Mouse (Mus musculus) forebrain, embryonic 13.5 days (tissue): ENCODE data around the gene Prc1. TPM values are rescaled to one million over a fixed set of nuclear protein-coding genes. Genes with fewer than 3 reads are reported as not detected.

Source experiments
- ATAC-seq: fragments of 200-750 bp; cut with Nextera tagmentation; 2 replicates; pipeline ENCODE4 v1.8.0; 2017
- H3K27ac ChIP-seq: fragments of 300-500 bp; sonication (generic); 2 replicates; pipeline ENCODE4 v1.5.1; 2015; ENCODE audit warnings: inconsistent platforms, mild to moderate bottlenecking, moderate library complexity
- H3K27me3 ChIP-seq: fragments of 300-500 bp; sonication (generic); 2 replicates; pipeline ENCODE4 v1.6.1; 2015; ENCODE audit warnings: mild to moderate bottlenecking, inconsistent platforms
- H3K36me3 ChIP-seq: fragments of 300-500 bp; sonication (generic); 2 replicates; pipeline ENCODE4 v1.6.1; 2015; ENCODE audit warnings: mild to moderate bottlenecking, inconsistent platforms; ENCODE audit not compliant: poor library complexity, severe bottlenecking
- H3K4me1 ChIP-seq: fragments of 300-500 bp; sonication (generic); 2 replicates; pipeline ENCODE4 v1.6.1; 2015; ENCODE audit warnings: inconsistent platforms
- H3K4me2 ChIP-seq: fragments of 300-500 bp; sonication (generic); 2 replicates; pipeline ENCODE4 v1.6.1; 2015; ENCODE audit warnings: inconsistent platforms, mild to moderate bottlenecking, moderate library complexity
- H3K4me3 ChIP-seq: fragments of 300-500 bp; sonication (generic); 2 replicates; pipeline ENCODE4 v1.5.1; 2015; ENCODE audit warnings: mild to moderate bottlenecking, inconsistent platforms
- H3K9ac ChIP-seq: fragments of 300-500 bp; sonication (generic); 2 replicates; pipeline ENCODE4 v1.6.1; 2015; ENCODE audit warnings: mild to moderate bottlenecking, inconsistent platforms
- H3K9me3 ChIP-seq: fragments of 300-500 bp; sonication (generic); replicated peaks from 2 replicates; pipeline ENCODE4 v1.6.1; 2016; ENCODE audit warnings: inconsistent platforms
- WGBS: fragments of 180-500 bp; shearing (Covaris S2); methylation state at CpG from one replicate; pipeline ENCODE4 v1.1.7; 2015; 5-methylcytosine and 5-hydroxymethylcytosine counted together
- polyA plus RNA-seq: library from polyadenylated mRNA; unstranded; fragments of >200 nt; fragmentation: Nextera tagmentation; extraction: Ambion mirVana; gene quantifications from 2 replicates; pipeline ENCODE4 v1.2.1, GENCODE M21; 2015

Gene Prc1
- polyA plus RNA-seq, 1 experiment from 2014 or later = 166 TPM

DNA sequence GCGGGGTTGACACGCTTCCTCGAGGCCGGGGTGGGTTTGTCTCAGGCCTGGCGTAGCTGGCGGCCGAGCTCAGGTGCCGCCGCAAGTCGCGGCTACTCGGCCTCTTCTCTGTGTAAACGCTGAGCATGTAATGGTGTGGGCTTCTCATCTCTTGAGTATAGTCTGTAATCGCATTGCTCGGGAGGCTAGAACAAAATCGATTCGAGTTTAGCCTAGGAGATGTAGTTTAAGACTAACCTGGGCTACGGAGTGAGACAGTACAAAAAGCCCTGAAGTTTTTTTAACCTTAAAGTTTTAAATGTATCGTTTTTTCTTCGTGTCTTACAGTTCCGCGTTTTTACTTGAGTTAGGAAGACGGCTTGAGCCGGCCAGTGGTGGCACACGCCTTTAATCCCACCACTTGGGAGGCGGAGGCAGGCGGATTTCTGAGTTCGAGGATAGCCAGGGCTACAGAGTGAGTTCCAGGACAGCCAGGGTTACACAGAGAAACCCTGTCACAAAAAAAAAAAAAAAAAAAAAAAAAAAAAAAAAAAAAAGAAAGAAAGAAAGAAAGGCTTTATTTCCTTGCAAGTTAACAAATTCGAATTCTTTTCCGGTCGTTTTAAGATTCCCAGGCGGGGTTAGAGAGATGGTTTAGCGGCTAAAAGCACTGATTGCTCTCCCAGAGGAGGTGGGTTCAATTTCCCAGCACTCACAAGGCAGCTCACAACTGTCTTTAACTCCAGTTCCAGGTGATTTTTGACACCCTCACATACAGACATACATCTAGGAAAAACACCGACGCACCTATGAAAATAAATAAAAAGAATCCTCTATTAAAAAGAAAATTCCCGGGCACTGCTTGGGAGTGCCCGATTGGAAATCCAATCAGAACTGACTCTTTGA is 756 bp downstream of the Prc1 start:
- peak overlapping the region; percentile 86 for H3K9ac ChIP-seq
- peak overlapping the region; percentile 86 for H3K4me3 ChIP-seq
- H3K27me3 ChIP-seq = no peaks in the 10 kb centered on the region
- 9% methylated on average over 37 of the region's 37 CpGs for WGBS
- peak overlapping the region; percentile 86 for H3K4me2 ChIP-seq
- peaks cover 20% of the 10 kb centered on the region for H3K36me3 ChIP-seq
- ATAC-seq = peak; percentile 57
- H3K9me3 ChIP-seq = no peaks in the 10 kb centered on the region
- H3K27ac ChIP-seq = peak overlapping the region; percentile 66
- H3K4me1 ChIP-seq = peaks cover 28% of the 10 kb centered on the region

DNA sequence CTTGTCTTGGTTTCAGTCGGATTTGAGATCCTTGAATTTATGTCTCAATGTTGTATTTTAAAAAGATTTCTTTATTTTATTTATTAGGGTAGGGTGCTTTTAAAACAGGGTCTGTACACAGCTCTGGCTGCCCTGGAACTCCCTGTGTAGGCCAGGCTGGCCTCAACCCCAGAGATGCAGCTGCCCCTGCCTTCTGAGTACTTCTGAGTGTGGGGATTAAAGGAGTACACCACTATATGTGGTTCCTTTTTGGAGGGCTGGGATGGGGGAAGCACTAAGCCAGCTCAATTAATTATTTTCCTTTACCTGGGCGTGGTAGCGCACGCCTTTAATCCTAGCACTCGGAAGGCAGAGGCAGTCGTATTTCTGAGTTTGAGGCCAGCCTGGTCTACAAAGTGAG is 2.2 kb downstream of the Prc1 start:
- peaks cover 20% of the 10 kb centered on the region for H3K36me3 ChIP-seq
- H3K9me3 ChIP-seq = no peaks in the 10 kb centered on the region
- peak overlapping the region; percentile 86 for H3K4me3 ChIP-seq
- WGBS = 91% methylated on average over 6 of the region's 6 CpGs
- H3K4me1 ChIP-seq = peaks cover 28% of the 10 kb centered on the region
- H3K9ac ChIP-seq = 0 out of 2 replicates have a peak overlapping the region, but pooled peaks have one; percentile 9
- H3K4me2 ChIP-seq = peak overlapping the region; percentile 86
- H3K27me3 ChIP-seq = no peaks in the 10 kb centered on the region
- ATAC-seq = no peak
- H3K27ac ChIP-seq = no peak overlapping the region

DNA sequence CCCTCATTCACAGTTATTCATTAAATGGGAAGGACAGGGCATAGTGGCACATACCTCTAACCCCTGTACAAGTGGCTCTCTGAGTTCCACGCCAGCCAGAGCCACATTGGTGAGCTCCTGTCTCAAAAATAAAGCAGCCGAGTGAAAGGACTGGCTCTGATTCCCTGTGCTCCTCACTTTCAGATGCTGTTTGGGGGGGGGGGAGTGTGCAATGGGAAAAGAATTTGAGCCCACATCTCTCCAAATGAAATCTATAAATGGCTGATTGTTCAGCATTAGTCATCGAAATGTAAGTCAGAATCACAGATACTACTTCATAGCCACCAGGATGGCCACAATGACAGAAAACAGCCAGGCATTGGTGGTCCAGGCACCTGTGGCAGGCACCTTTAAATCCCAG is 2.8 kb downstream of the Prc1 start:
- H3K27me3 ChIP-seq = no peaks in the 10 kb centered on the region
- H3K9me3 ChIP-seq = no peaks in the 10 kb centered on the region
- H3K9ac ChIP-seq = no peak overlapping the region; the same call in 1 of the 2 replicates
- no peak overlapping the region; the same call in 1 of the 2 replicates for H3K4me3 ChIP-seq
- peaks cover 28% of the 10 kb centered on the region for H3K4me1 ChIP-seq
- 76% methylated on average over 3 of the region's 3 CpGs for WGBS
- H3K36me3 ChIP-seq = peaks cover 25% of the 10 kb centered on the region
- H3K27ac ChIP-seq = no peak overlapping the region
- peak overlapping the region; percentile 86 for H3K4me2 ChIP-seq
- no peak for ATAC-seq

DNA sequence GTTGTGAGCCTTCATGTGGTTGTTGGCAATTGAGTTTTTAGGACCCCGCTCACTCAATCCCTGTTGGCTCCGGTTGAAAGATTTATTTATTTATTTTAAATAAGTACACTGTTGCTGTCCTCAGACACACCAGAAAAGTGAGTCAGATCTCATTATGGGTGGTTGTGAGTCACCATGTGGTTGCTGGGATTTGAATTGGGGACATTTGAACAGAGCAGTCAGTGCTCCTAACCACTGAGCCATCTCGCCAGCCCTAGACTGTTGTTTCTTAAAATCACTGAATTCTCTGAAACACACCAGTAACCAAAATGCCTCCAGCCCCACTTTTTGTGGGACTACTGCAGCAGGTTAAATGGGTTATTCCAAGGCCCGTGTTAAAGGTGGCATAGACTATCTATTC is 4.5 kb downstream of the Prc1 start:
- no peak overlapping the region for H3K9ac ChIP-seq
- peaks cover 28% of the 10 kb centered on the region for H3K4me1 ChIP-seq
- no peaks in the 10 kb centered on the region for H3K9me3 ChIP-seq
- no peak overlapping the region for H3K4me3 ChIP-seq
- peaks cover 38% of the 10 kb centered on the region for H3K36me3 ChIP-seq
- 94% methylated on average over 4 of the region's 4 CpGs for WGBS
- no peaks in the 10 kb centered on the region for H3K27me3 ChIP-seq
- H3K27ac ChIP-seq = no peak overlapping the region
- ATAC-seq = no peak
- H3K4me2 ChIP-seq = no peak overlapping the region

DNA sequence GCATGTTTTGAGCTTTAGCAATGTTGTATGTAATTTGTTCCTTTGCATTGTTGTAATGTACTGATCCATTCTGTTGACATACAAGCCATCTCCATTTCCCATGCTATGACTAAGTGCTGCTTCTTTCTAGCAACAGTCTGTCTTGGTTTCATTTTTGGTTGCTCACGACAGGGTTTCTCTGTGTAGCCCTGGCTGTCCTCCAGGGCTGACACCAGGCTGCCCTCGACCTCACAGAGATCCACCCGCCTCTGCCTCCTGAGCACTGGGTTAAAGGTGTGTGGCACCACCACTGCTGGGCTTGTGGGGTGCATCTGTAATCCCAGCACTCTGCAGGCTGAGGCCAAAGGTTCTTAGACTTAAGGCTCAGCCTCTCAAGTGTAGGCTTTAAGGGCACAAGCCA is 5.3 kb downstream of the Prc1 start:
- Histone ChIP-seq H3K36me3 (peaks cover 46% of the 10 kb centered on the region), H3K9me3 (no peaks in the 10 kb centered on the region), H3K4me3 (no peak overlapping the region), H3K27ac (no peak overlapping the region), H3K9ac (no peak overlapping the region; the same call in 1 of the 2 replicates), H3K4me2 (no peak overlapping the region), H3K4me1 (peaks cover 28% of the 10 kb centered on the region), H3K27me3 (no peaks in the 10 kb centered on the region)
- ATAC-seq = no peak
- whole genome bisulfite sequencing = 91% methylated on average over 3 of the region's 3 CpGs

DNA sequence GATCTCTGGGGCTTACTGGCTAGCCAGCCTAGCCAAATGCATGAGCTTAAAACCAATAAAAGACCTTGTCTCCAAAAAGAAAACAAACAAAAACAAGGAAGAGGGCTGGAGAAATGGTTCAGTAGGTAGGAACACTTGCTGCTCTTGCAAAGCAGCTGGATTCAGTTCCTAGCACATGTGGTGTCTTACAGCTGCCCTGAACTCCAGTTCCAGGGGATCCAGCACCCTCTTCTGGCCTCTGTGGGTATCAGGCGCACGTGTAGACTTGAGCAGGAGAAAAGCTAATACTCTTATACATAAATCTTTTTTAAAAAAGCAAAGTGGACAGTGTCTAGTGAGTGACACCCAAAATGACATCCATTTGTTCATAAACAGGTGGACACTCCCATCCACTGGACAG is 7.3 kb downstream of the Prc1 start:
- Histone ChIP-seq H3K9me3 (no peaks in the 10 kb centered on the region), H3K36me3 (peaks cover 66% of the 10 kb centered on the region), H3K4me3 (no peak overlapping the region), H3K9ac (no peak overlapping the region), H3K4me1 (peaks cover 14% of the 10 kb centered on the region), H3K27me3 (no peaks in the 10 kb centered on the region), H3K4me2 (no peak overlapping the region), H3K27ac (no peak overlapping the region)
- ATAC-seq = no peak
- 80% methylated on average over 2 of the region's 2 CpGs for WGBS

DNA sequence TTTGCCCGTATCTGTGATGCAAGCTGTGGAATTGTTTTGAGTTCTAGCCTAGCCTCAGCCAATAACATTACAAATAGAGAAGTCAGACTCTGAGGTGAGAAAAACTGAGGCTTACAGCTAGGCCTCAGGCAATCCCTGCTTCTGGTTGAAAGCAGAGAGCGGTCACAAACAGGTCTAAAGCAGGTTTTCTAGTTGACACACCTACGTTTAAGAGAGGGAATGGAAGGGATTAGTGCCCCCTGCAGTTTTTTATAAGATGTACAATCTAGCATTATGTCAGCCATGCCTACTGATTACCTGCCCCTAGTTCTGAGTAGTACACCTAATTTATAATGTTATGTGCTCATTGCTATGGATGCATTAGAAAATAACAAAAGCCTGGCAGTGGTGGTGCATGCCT is 13.5 kb downstream of the Prc1 start:
- Histone ChIP-seq H3K4me2 (no peak overlapping the region), H3K4me3 (no peak overlapping the region), H3K36me3 (peaks cover 95% of the 10 kb centered on the region), H3K27me3 (no peaks in the 10 kb centered on the region), H3K9ac (no peak overlapping the region), H3K4me1 (no peaks in the 10 kb centered on the region), H3K9me3 (no peaks in the 10 kb centered on the region), H3K27ac (no peak overlapping the region)
- 75% methylated on average over 3 of the region's 3 CpGs for WGBS
- no peak for ATAC-seq

DNA sequence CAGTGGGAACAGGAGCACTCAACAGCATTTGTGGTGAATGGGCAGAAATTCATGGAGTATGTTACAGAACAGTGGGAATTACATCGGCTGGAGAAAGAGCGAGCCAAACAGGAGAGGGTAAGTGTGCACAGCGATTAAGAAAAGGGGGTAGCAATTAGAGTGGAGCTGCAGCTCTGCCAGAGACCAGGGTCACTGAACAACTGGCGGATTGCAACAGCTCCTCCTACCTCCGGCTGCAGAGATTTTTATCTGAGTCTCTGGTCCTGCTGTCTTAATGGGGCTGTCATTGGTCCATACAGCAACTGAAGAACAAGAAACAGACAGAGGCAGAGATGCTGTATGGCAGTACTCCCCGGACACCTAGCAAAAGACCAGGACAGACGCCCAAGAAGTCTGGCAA is 16.5 kb downstream of the Prc1 start:
- no peak overlapping the region for H3K4me2 ChIP-seq
- no peak for ATAC-seq
- no peak overlapping the region for H3K9ac ChIP-seq
- peaks cover 97% of the 10 kb centered on the region for H3K36me3 ChIP-seq
- 82% methylated on average over 7 of the region's 7 CpGs for WGBS
- H3K27ac ChIP-seq = no peak overlapping the region
- H3K4me1 ChIP-seq = no peaks in the 10 kb centered on the region
- no peaks in the 10 kb centered on the region for H3K9me3 ChIP-seq
- no peak overlapping the region for H3K4me3 ChIP-seq
- H3K27me3 ChIP-seq = no peaks in the 10 kb centered on the region

DNA sequence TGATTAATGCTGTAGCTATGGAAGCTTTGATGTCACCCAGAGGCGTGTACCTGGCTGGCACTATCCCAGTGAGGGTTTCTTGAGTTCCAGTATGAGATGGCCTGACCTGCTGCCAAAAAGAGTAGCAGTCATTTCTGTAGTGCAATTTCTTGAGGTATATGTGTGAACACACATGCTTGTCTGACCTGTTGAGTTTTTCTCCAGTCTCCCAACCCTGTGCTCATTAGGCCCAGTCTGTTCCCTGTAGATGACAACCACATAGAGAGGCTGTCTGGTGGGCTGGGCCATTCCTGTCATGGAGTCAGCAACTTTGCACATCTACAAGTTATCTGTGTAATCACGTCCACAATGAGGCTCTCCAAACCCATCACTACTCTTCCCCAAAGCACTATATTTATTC is 21.5 kb downstream of the Prc1 start:
- Histone ChIP-seq H3K9ac (no peak overlapping the region), H3K4me1 (no peaks in the 10 kb centered on the region), H3K27me3 (no peaks in the 10 kb centered on the region), H3K4me3 (no peak overlapping the region), H3K9me3 (no peaks in the 10 kb centered on the region), H3K27ac (no peak overlapping the region), H3K4me2 (no peak overlapping the region), H3K36me3 (peaks cover 92% of the 10 kb centered on the region)
- ATAC-seq = no peak
- WGBS = 86% methylated on average over 2 of the region's 2 CpGs

DNA sequence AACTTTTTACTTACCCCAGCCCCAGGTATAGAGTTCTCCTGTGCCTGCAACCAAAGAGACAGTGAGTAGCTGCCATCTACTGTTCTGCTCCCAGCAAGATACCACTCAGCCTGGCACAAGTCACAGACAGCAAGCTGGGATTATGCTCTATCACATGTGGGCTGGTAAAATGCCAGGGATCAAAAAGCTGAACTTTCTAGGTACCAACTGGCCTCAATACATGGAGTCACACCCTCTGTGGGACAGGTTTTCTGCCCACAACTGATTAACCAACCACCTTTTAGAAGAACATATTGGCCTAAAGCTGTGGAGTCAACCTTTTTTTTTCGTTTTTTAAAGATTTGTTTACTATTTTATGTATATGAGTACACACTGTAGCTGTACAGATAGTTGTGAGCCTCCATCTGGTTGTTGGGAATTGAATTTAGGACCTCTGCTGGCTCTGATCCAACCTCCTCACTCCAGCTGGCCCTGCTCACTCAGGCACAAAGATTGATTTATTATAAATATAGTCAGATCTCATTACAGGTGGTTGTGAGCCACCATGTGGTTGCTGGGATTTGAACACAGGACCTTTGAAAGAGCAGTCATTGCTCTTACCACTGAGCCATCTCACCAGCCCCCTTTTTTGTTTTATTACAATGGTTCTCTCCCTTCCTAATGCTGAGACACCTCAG is 23.3 kb downstream of the Prc1 start:
- 66% methylated on average over 1 of the region's 1 CpGs for WGBS
- Histone ChIP-seq H3K4me3 (no peak overlapping the region), H3K4me2 (no peak overlapping the region), H3K4me1 (peaks cover 7% of the 10 kb centered on the region), H3K27me3 (no peaks in the 10 kb centered on the region), H3K36me3 (peaks cover 79% of the 10 kb centered on the region), H3K27ac (no peak overlapping the region), H3K9me3 (no peaks in the 10 kb centered on the region), H3K9ac (no peak overlapping the region)
- ATAC-seq = no peak

DNA sequence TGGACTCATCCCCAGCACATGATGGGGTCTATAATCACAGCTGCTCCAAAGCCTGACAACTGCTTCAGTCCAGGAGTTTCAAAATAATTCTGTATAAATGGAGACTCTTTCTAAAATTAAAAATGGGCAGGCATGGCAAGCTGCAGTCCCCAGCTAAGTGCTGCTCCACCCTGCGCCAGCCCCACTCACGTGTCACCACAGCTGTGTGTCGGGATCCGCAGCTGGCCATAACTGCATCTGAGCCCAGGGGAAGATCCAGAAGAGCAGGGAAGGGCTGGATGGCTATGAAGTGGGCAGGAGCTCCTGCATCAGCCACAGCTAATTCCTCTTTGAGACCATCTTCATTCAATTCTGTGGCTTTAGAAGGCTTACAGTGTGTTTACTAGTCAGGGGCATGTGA is 24.4 kb downstream of the Prc1 start:
- Histone ChIP-seq H3K4me2 (no peak overlapping the region), H3K9ac (no peak overlapping the region), H3K36me3 (peaks cover 68% of the 10 kb centered on the region)

DNA sequence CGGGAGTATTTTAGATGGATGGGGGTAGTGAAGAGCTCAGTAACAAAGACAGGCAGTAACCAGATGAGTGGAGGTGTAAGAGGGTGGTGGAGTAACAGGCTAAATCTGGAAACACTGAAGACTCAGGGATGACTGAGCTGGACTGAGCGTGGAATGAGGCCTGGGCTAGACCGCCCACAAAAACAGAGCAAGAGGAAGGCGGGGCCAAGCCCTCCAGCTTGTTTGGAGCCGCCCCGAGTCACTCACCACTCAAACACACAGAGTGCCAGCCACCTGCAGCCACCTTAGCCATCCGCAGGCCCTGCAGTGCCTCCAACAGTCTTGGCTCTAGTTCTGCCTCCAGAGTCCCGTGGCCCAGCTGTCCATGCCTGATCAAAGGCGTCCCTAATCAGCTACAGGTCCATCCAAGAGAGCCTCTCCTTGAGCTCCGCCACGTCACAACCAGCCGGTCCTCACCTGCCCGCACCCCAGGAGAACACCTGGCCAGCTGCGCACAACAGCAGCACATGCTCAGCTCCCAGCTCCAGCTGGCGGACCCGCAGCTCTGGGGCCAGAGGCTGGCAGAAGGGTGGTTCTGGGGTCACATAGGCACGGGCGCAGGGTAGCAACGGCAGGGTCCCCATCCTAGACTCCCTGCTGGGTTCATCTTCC is 25.7 kb downstream of the Prc1 start:
- ATAC-seq = no peak
- Histone ChIP-seq H3K4me1 (peaks cover 20% of the 10 kb centered on the region), H3K27ac (no peak overlapping the region), H3K27me3 (no peaks in the 10 kb centered on the region), H3K9ac (no peak overlapping the region), H3K9me3 (no peaks in the 10 kb centered on the region), H3K4me3 (no peak overlapping the region), H3K36me3 (peaks cover 56% of the 10 kb centered on the region), H3K4me2 (no peak overlapping the region)
- WGBS = 81% methylated on average over 19 of the region's 19 CpGs

More for the DNA sequence above, 24.4 kb downstream of the Prc1 start:
- no peak overlapping the region for H3K4me3 ChIP-seq
- WGBS = 90% methylated on average over 4 of the region's 4 CpGs
- no peaks in the 10 kb centered on the region for H3K27me3 ChIP-seq
- H3K4me1 ChIP-seq = peaks cover 18% of the 10 kb centered on the region
- no peak for ATAC-seq
- H3K9me3 ChIP-seq = no peaks in the 10 kb centered on the region
- no peak overlapping the region for H3K27ac ChIP-seq
